Mouse (Mus musculus) midbrain, embryonic 12.5 days (tissue): Measurements from ENCODE around the gene Tgfbr2. TPM values are rescaled to one million over a fixed set of nuclear protein-coding genes. Genes with fewer than 3 reads are reported as not detected.
"Not testable (repeated sequence)": the region's sequence is repeated elsewhere in the genome, so short reads cannot be mapped to it uniquely, and the experiment has no call there.

Experiments used
- ATAC-seq: fragments of 200-750 bp; cut with Nextera tagmentation; 2 replicates; pipeline ENCODE4 v1.8.0; 2017; ENCODE audit warnings: low read depth, moderate TSS enrichment, moderate library complexity; ENCODE audit not compliant: low FRiP score
- H3K27ac ChIP-seq: fragments of 300-500 bp; sonication (generic); replicated peaks from 2 replicates; pipeline ENCODE4 v1.5.1; 2016; ENCODE audit warnings: mild to moderate bottlenecking
- H3K27me3 ChIP-seq: fragments of 300-500 bp; sonication (generic); 2 replicates; pipeline ENCODE4 v1.6.1; 2016; ENCODE audit warnings: mild to moderate bottlenecking
- H3K36me3 ChIP-seq: fragments of 300-500 bp; sonication (generic); 2 replicates; pipeline ENCODE4 v1.6.1; 2016
- H3K4me1 ChIP-seq: fragments of 300-500 bp; sonication (generic); 2 replicates; pipeline ENCODE4 v1.6.1; 2016
- H3K4me2 ChIP-seq: fragments of 300-500 bp; sonication (generic); replicated peaks from 2 replicates; pipeline ENCODE4 v1.6.1; 2016; ENCODE audit warnings: mild to moderate bottlenecking, moderate library complexity
- H3K4me3 ChIP-seq: fragments of 300-500 bp; sonication (generic); 2 replicates; pipeline ENCODE4 v1.5.1; 2016; ENCODE audit warnings: mild to moderate bottlenecking
- H3K9ac ChIP-seq: fragments of 300-500 bp; sonication (generic); replicated peaks from 2 replicates; pipeline ENCODE4 v1.6.1; 2016; ENCODE audit warnings: mild to moderate bottlenecking, moderate library complexity
- H3K9me3 ChIP-seq: fragments of 300-500 bp; sonication (generic); 2 replicates; pipeline ENCODE4 v1.6.1; 2016; ENCODE audit warnings: mild to moderate bottlenecking
- WGBS: fragments of 180-500 bp; shearing (Covaris S2); methylation state at CpG from one replicate; pipeline ENCODE4 v1.1.7; 2016; 5-methylcytosine and 5-hydroxymethylcytosine counted together
- polyA plus RNA-seq: library from polyadenylated mRNA; unstranded; fragments of >200 nt; fragmentation: Nextera tagmentation; extraction: Ambion mirVana; gene quantifications from 2 replicates; pipeline ENCODE4 v1.2.1, GENCODE M21; 2016

Tgfbr2 gene
- polyA plus RNA-seq, 1 experiment from 2014 or later = 14.1 TPM

- Histone ChIP-seq H3K36me3 (no peaks in the 10 kb centered on the region), H3K4me3 (no peak overlapping the region), H3K4me2 (no peak overlapping the region), H3K27ac (no peak overlapping the region), H3K9ac (no peak overlapping the region), H3K4me1 (no peaks in the 10 kb centered on the region), H3K27me3 (no peaks in the 10 kb centered on the region), H3K9me3 (no peaks in the 10 kb centered on the region)
- no peak for ATAC-seq
- 72% methylated on average over 4 of the region's 4 CpGs for WGBS
These were observed 133.8 kb downstream of the Tgfbr2 start for GRCm38 (mm10) chr9:116041369-116041768.

GRCm38 (mm10) chr9:116040852-116041251 lies 134.3 kb downstream of the Tgfbr2 start:
- not testable (repeated sequence) for H3K9me3 ChIP-seq, H3K4me2 ChIP-seq, H3K27ac ChIP-seq, ATAC-seq, H3K36me3 ChIP-seq, H3K4me1 ChIP-seq, H3K9ac ChIP-seq, H3K4me3 ChIP-seq, H3K27me3 ChIP-seq
- 93% methylated on average over 14 of the region's 14 CpGs for WGBS

- 81% methylated on average over 4 of the region's 4 CpGs for WGBS
- Histone ChIP-seq H3K27ac (no peak overlapping the region), H3K4me2 (no peak overlapping the region), H3K9me3 (no peaks in the 10 kb centered on the region), H3K4me3 (no peak overlapping the region), H3K4me1 (no peaks in the 10 kb centered on the region), H3K9ac (no peak overlapping the region), H3K36me3 (no peaks in the 10 kb centered on the region), H3K27me3 (no peaks in the 10 kb centered on the region)
- ATAC-seq = no peak
These were observed 135.2 kb downstream of the Tgfbr2 start for GRCm38 (mm10) chr9:116039981-116040380.

GRCm38 (mm10) chr9:116038275-116038674 lies 136.9 kb downstream of the Tgfbr2 start:
- Histone ChIP-seq H3K36me3 (no peaks in the 10 kb centered on the region), H3K27me3 (no peaks in the 10 kb centered on the region), H3K4me1 (no peaks in the 10 kb centered on the region), H3K4me3 (no peak overlapping the region), H3K27ac (no peak overlapping the region), H3K4me2 (no peak overlapping the region), H3K9ac (no peak overlapping the region), H3K9me3 (no peaks in the 10 kb centered on the region)
- WGBS = 84% methylated on average over 6 of the region's 6 CpGs
- no peak for ATAC-seq
